Mouse (Mus musculus) cerebellum, adult (tissue): ENCODE results near the gene Homer3.
A peak's percentile ranks its signal among the peaks of the same experiment; 100 is the strongest.

Experiments used
- ATAC-seq: cut with Nextera tagmentation; 2 replicates; pipeline ENCODE4 v1.9.2; 2017; ENCODE audit warnings: mild to moderate bottlenecking, moderate library complexity, mixed read lengths; ENCODE audit not compliant: insufficient number of reproducible peaks, low FRiP score, low TSS enrichment

Homer3 gene

DNA sequence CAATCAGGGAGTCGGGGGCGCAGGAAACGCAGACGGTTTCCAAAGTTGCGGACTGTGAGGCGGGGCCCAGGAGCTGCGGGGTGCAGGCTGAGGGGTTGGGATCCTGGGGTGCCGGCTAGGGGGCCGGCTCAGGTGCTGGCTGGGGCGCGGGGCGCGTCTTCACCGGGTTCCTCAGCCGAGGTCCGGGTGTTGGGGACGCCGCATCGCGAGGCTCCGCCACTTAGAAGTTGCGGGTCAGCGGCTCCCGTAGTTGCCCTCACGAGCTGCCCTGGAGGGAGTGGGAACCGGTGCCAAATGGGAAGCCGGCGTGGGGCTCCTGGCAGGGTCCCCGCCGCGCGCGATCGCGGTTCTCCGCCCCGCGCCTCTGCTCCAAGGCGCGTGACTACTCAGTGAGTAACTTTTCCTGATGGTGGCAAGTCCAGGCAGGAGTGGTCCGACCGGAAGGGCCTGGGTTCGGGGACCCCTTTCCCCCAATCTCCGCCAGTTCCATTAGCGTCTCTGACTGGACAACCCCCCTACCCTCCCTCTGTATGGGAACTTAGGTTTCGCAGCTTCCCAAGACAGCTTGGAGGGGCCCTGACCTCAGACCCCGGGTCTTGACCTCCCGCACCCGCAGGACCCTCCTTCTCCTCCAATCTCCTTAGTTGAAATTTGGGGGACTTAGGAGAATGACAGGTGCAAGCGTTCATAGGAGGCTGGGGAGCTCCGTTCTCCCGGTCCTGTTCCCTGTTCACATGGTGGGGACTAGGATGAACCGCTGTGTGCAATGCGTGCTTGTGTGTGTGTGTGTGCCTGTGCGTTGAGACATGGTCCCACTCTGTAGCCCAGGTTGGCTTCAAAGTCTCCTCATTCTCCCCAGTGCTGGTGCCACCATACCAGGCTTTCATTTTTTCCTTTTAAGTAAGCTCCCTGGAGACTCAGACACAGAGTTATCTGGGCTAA, 780 bp downstream of the Homer3 start:
- no peak for ATAC-seq

DNA sequence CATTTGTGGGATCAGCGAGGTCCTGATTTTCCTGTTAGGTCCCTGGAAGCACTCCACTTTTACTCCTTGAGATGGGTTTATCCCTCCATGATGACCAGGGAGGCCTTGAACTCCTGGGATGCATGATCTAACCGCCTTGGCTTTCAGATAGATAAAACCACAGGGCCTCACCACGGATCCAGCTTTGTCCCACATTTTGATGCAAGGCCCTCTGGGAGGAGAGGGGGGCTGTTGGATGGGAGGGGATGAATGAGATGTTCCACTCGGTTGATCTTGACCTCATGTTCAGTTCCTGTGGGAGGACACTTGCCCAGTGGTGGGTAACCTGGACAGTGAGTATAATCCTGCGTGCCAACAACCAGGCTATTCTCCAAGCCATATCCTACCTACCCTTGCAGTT, 1.8 kb downstream of the Homer3 start:
- ATAC-seq = no peak

GRCm38 (mm10) chr8:70285304-70285703, 2.7 kb downstream of the Homer3 start:
- ATAC-seq = no peak

- no peak for ATAC-seq
These were observed 4.1 kb downstream of the Homer3 start for GRCm38 (mm10) chr8:70286737-70287136.

GRCm38 (mm10) chr8:70293988-70294405, 11.4 kb downstream of the Homer3 start:
- ATAC-seq = no peak

DNA sequence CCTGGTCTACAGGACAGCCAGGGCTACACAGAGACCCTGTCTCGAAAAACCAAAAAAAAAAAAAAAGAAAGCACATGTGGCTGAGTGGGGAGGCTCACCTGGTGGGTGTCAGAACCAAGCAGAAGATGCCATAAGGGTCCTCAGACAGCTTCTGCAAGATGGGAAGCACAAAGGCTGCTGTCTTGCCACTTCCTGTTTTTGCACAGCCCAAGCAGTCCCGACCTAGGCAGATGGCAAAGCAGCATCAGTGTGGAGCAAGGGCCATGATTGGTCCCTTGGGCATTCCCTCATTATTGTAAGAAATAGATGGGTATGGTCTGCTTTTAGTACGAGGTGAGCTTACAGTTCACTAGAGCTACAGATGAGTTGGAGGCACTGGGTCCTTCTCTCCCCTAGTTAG, 18.3 kb downstream of the Homer3 start:
- ATAC-seq = no peak

- ATAC-seq = peak; percentile 90
These were observed 19.8 kb downstream of the Homer3 start, which contains the start of the genes Ddx49 and Cope for GRCm38 (mm10) chr8:70302358-70302890. Gene Ddx49, minus strand, starts transcription at chr8:70302489. Gene Cope, plus strand, starts transcription at chr8:70302518.

DNA sequence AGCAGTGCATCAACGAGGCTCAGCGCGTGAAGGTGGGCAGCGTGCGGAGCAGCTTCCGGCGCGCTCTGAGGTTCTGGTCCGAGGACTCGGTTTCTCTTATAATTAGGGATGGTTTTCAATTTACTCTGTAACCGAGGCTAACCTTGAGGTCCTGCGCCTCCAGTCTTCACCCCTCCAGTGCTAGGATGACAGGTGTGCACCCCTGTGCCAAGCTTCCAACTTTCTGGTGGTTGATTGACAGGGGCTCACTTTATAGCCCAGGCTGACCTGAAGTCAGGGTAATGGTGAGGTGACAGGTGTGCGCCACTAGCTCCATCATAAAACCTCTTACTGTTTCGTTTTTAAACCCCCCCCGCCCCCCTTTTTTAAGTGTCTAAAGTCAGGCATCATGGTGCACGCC, 20.3 kb downstream of the Homer3 start:
- ATAC-seq = no peak; the same call in 1 of the 2 replicates

DNA sequence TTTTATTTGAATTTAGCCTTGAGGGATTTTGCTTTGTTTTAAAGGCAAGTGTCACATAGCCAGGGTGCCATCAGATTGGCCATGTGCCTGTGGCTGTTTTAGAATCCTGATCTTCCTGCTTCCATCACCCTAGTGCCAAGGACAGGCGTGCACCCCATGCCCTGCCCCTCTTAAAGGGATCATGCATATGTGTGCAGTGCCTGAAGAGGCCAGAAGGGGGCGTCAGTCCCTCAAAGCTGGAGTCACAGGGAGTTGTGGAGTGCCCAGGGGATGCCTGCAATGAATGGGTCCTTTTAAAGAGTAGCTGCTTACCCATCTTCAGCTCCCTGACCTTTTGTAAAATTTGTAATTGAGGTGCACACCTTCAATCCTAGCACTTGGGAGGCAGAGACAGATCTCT, 26.7 kb downstream of the Homer3 start:
- no peak for ATAC-seq

- no peak for ATAC-seq
These were observed 30.8 kb downstream of the Homer3 start for GRCm38 (mm10) chr8:70313399-70313798.

DNA sequence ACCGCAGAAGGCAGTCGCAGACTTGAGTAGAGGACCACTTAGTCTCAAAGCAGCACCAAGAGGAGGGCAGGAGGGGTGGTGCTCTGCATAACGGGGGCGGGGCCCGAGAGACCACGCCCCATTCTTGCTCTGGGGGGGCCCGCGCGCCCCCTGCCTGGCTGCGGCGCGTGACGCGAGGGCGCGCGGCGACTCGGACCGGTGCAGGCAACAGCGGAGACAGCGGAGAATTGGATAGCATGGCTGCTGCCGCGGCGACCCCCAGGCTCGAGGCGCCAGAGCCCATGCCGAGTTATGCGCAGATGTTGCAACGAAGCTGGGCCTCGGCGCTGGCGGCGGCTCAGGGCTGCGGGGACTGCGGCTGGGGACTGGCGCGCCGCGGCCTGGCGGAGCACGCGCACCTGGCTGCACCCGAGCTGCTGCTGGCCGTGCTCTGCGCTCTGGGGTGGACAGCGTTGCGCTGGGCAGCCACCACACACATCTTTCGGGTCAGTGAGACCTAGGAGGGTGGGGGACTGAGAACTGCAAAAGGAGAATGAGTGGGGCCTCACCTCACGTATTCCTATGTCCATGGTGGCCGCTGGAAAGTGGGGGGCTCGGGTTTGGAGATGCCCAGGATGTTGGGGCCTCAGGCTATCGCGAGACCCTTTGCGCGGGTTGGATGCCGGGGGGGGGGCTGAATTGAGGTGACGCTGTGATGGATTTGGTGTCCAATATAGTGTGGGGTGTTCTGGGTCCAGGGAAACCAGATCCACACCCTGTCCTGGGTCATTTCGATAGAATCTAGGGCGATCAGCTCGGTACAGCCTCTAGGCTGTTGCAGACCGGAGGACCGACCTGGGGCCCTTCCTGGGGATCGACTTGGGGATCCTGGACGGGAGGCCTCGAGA, 33.2 kb downstream of the Homer3 start, which contains the start of gene Cers1:
Cers1 (plus strand) TSS at position 152 of the 887 bp plus-strand sequence.
- peak; percentile 23; the same call in 1 of the 2 replicates for ATAC-seq

DNA sequence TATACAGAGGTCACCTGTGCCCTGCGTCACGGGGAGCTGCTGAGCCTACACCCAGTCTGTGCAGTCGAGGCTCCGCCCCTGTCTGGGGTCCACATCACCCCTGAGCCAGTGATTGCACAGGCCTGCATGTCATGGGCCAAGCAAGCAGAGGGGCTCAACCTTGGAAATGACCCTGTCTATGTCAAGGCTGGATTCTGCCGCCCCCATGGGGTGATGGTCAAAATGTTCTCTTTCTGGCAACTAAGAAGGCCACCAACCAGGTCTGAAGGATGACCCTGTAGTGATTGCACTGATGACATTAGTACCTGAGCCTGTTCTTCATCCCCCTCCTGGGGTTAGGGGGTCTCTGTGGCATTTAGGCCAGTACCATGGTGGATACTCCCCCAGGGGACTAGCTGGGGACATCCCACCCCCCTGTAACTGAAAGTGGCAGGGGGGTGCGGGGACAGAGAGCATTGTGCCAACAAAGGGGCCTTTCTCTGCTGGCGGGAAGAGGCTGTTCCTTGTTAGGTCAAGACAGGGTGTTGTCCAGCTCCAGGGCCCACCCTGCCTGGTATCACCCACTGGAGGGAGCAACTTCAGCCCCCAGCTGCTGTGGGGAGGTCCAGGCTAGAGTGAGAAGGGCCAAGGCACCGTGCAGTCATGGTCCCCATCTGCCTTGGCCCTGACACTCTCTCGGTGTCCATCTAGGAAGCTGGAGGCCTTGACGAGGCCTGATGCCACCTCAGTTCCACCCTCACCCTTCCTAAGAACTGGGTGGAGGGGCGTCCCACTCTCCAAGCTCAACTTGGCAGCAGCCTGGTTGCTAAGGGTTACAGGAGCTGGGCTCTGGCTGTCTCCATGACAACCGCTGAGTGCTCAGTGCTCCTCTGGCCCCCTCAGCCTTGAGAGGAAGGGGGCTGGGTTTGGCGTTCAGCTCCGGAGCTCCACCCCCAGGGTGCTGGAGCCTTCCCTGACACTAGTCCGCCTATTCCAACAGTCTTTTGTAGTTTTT, 34.2 kb downstream of the Homer3 start:
- peak; percentile 42 for ATAC-seq

DNA sequence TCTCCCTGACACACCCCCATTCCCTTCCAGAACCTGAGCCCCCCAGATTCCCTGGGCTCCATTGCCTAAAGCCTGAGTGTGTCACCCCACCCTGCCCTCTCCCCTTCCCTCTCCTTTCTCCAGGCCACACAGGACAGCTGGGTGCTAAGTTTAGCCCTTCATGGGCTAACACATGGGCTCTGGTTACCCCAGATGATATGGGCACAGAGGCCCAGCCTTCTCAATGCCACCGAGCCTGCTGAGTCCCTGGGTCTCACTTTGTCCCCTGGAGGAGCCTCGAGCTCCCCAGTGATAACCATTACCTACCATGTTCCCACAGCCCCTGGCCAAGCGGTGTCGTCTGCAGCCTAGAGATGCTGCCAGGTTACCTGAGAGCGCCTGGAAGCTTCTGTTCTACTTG, 35.2 kb downstream of the Homer3 start:
- no peak for ATAC-seq

- ATAC-seq = no peak
These were observed 41.1 kb downstream of the Homer3 start for GRCm38 (mm10) chr8:70323716-70324115.

GRCm38 (mm10) chr8:70327512-70327911, 44.9 kb downstream of the Homer3 start:
- ATAC-seq = no peak

DNA sequence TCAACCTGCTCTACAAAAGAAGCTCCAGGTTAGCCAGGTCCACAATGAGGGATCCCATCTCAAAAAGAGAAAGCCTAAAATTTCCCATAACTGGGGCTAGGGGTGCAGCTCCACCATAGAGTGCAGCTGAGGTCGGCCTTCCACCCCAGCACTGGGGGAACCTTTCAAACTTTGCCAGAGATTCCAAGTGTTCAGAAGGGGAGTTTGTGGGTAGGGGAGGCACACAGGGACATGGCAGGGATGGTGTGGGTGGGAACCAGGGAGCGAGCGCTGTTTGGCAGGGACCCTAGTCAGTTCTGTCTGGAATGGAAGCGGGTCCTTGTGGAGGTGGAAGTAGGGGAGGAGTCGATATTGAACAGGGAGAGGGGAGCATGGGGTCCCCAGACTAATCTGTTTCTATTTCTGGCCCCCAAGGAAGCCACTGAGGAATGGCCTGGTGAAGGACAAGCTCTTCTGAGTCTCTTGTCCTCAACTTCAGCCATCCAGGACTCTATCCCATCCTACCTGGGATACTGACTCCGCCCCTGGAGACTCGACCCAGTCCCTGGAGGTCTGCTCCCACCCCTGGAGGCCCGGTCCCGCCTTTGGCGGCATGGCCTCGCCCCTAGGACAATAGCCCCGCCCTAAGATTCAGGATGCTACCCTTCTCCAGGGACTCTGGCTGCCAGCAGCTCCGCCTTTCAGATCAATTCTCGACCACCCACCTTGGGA, 46.7 kb downstream of the Homer3 start, which contains the start of gene Gdf1:
Gdf1 (plus strand) TSS at position 694 of the 711 bp plus-strand sequence.
- no peak for ATAC-seq

- ATAC-seq = no peak
These were observed 47.5 kb downstream of the Homer3 start for GRCm38 (mm10) chr8:70329835-70330740.
